Mouse (Mus musculus) lung, adult 2 months (tissue): ENCODE measurements around the gene Sh2b3. TPM values are rescaled to one million over a fixed set of nuclear protein-coding genes. Genes with fewer than 3 reads are reported as not detected.
A peak's percentile ranks its signal among the peaks of the same experiment; 100 is the strongest.

Experiments used
- DNase-seq: peaks from one replicate; pipeline ENCODE4 v3.0.0; 2022
- H3K4me1 ChIP-seq: fragments of 200-500 bp; 2 replicates; pipeline ENCODE4 v1.6.1; 2011; ENCODE audit warnings: low read length; ENCODE audit not compliant: control insufficient read depth, insufficient read depth
- H3K4me3 ChIP-seq: fragments of 200-500 bp; replicated peaks from 2 replicates; pipeline ENCODE3; 2011; ENCODE audit warnings: low read depth, mild to moderate bottlenecking, control low read depth, low read length; ENCODE audit errors: extremely low read depth
- CTCF ChIP-seq: fragments of 200-500 bp; IDR thresholded peaks from 2 replicates; pipeline ENCODE4 v1.5.1; 2011; ENCODE audit warnings: mild to moderate bottlenecking, low read length, control low read depth; ENCODE audit not compliant: insufficient read depth
- POLR2A ChIP-seq: fragments of 200-500 bp; IDR thresholded peaks from 2 replicates; pipeline ENCODE4 v1.6.1; 2011; ENCODE audit warnings: low read depth, mild to moderate bottlenecking, control low read depth, low read length, borderline replicate concordance; ENCODE audit errors: extremely low read depth
- WGBS: fragments of 180-500 bp; shearing (Covaris S2); methylation state at CpG from one replicate; pipeline ENCODE4 v1.1.7; 2018; 5-methylcytosine and 5-hydroxymethylcytosine counted together
- polyA plus RNA-seq: library from polyadenylated mRNA; depleted of rRNA; stranded (reverse); fragments of >200 nt; gene quantifications from 2 replicates; pipeline ENCODE4 v1.2.3, GENCODE M21; 2012; rRNA removed

The Sh2b3 gene
- 58.8 and 106 TPM in 2 replicates for polyA plus RNA-seq

DNA sequence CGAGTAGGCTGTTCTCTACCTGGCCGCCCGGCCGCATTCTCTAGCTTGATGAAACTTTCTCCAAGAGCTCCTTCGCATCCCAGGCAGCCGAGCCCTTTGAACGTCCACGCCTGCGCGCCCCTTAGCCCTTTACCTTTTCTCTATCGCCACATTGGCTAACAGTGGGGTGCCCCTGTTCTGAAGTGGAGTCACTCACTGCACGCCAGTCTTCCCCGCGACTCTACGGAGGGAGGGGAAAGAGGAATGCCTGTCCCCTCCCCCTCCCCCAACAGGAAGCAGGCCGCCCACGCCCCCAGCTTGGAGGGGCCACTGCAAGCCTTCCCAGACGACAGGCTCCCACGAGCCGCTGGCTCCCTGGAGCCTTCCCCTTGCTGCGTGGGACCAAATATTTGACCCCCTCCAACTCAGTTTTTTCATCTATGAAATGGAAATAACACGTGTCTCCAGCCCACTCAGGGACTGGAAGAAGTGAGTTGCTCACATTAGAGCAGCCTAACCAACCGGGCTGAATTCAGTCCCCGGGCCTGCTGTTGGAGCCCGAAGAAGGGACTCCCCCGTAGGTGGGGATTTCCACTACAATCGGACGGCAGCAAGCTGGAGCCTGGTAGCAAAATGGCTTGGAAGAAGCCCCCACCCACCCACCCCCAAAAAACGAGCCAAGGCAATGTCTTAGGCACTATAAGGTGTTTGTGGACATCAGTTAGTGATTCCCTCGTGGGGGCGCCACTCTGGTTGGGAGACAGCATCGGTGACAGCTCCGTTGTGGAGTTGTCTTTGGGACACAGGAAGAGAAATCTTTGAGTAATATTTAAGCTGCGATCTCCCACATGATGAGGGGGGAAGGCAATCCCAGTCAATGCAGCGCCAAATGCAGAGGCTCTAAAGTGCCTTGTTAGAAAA is at the start of gene Sh2b3:
TSS of gene Sh2b3 (minus strand) at position 206 of the 900 bp plus-strand sequence.
- peaks cover 29% of the 10 kb centered on the region for H3K4me1 ChIP-seq
- peak within 1 kb of the TSS; percentile 67 for H3K4me3 ChIP-seq
- DNase-seq: no peak
- WGBS: 1% methylated on average over 35 of the region's 35 CpGs
- peak; percentile 38; the same call in 1 of the 2 replicates for TF ChIP-seq POLR2A
- no peak for TF ChIP-seq CTCF

DNA sequence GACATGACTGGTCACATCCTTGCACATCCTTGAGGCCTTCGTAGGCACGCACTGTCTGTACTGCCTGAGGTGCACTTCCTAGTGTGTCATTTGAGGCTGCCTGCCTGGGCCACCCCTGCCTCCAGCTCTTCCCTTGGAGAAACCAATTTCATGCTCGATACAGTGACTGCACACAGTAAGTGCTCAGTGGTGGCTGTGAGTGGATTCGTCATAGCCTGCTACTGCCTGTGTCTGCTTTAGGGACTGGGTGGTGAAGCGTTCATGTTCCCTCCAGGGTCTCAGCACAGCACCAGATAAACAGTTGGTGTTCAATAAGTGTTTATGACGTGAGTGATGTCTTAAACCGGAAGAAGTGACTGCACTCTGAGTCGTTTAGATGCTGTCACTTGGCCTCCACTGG is 45.9 kb upstream of the Sh2b3 start:
- TF ChIP-seq CTCF (no peak), POLR2A (no peak)
- H3K4me1 ChIP-seq: no peaks in the 10 kb centered on the region
- WGBS: 76% methylated on average over 8 of the region's 8 CpGs
- H3K4me3 ChIP-seq: no peak overlapping the region
- DNase-seq: no peak

DNA sequence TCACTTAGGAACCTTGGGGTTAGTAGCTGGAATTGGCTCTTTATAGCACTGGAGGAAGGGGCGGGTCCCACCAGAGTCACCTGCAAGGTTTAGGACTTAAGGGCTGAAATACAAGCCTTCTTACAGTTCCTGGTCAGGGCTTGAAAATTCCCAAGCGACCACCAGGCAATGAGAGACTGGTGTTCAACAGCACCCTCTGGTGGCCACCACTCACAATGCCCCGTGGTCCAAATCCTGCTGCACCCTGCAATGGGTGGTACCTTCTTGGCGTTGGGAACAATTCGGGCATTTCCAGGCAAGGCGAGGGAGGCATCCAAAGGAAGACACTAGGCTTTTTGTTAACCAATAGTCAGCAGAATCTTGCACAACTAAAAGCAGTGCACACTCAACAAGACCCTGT is 41.8 kb upstream of the Sh2b3 start:
- Histone ChIP-seq H3K4me3 (no peak overlapping the region), H3K4me1 (no peaks in the 10 kb centered on the region)
- WGBS: 51% methylated on average over 6 of the region's 6 CpGs
- peak; percentile 51 for DNase-seq
- peak; percentile 85 for TF ChIP-seq CTCF
- TF ChIP-seq POLR2A: no peak

DNA sequence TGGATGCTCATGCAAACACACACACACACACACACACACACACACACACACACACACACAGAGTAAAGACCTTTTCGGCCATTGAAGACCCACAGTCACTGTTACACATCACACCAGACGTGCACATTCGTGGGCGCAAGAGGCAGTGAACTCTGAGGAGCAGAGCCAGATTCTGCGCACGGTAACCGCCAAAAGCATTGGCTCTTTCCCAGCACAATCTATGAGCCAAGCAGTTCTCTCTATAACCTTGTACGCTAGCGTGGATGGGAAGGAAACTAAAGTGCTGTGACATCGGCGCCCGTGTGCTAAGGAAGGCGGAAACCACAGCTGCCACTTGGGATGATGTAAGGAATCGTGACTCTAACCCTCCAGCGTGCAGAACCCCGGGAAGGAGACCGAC is 41.3 kb upstream of the Sh2b3 start:
- H3K4me3 ChIP-seq: no peak overlapping the region
- TF ChIP-seq CTCF: no peak
- no peak for TF ChIP-seq POLR2A
- H3K4me1 ChIP-seq: no peaks in the 10 kb centered on the region
- no peak for DNase-seq
- WGBS: 78% methylated on average over 17 of the region's 17 CpGs

DNA sequence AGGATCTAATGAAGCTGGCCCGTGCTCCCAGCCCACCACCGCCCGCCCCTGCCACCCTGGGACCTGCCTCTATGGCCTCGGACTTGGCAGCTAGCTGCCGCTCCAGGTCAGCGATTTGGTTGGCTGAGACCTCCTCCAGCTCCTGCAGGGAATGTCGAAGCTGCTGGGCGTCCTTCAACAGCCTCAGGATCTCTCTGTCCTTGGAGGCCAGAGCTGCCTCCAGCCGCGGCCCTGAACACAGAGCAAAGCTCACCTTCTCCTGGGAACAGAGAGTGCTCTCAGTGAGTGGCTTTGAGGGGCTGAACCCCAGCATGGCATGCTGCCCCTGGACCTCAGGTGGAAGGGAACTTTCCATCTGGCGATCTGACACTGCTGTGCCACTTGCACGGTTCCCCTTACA is 39.5 kb upstream of the Sh2b3 start:
- WGBS: 80% methylated on average over 12 of the region's 12 CpGs
- no peak for TF ChIP-seq POLR2A
- no peak for TF ChIP-seq CTCF
- Histone ChIP-seq H3K4me3 (no peak overlapping the region), H3K4me1 (no peaks in the 10 kb centered on the region)
- no peak for DNase-seq

DNA sequence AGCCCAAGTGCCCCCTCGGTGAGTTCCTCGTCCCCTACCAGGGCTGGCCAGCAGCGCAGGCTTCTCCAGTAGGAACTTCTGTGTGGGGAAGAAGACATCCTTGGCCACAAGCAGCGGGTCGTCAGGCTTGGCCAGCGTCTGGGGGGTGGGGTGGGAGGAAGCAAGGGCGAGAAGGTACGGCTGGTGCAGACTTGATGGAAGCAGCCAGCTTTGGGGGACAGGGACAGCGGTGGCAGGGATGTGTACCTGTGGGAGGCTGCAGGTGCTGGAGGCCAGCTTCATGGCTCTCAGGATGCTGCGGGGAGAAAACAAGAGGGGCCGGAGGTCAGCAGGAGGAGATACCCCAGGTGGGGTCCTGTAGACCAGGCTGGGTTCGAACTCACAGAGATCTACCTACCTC is 37.6 kb upstream of the Sh2b3 start:
- H3K4me1 ChIP-seq: no peaks in the 10 kb centered on the region
- no peak overlapping the region for H3K4me3 ChIP-seq
- DNase-seq: no peak
- TF ChIP-seq CTCF (no peak), POLR2A (no peak)
- 91% methylated on average over 12 of the region's 12 CpGs for WGBS

DNA sequence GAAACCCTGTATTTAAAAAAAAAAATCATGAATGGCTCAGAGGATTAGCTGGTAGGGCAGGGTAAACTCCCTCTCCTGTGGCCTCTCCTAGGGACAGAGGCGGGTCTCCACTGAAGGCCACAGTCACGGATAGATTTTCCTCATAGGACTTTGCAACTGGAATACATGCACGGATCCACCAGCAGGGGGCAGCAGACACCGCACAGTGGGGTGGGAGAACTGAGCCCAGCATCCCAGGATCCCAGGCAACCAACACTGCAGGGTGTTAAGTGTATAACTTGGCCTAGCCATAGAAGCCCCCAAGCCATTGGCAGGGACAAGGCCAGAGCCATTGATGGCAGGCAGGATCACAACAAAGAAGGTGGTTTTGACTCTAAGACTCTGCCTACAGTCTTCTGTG is 34.7 kb upstream of the Sh2b3 start:
- no peak for TF ChIP-seq POLR2A
- peak; percentile 94 for TF ChIP-seq CTCF
- Histone ChIP-seq H3K4me1 (no peaks in the 10 kb centered on the region), H3K4me3 (no peak overlapping the region)
- WGBS: 18% methylated on average over 4 of the region's 4 CpGs
- DNase-seq: peak; percentile 82

DNA sequence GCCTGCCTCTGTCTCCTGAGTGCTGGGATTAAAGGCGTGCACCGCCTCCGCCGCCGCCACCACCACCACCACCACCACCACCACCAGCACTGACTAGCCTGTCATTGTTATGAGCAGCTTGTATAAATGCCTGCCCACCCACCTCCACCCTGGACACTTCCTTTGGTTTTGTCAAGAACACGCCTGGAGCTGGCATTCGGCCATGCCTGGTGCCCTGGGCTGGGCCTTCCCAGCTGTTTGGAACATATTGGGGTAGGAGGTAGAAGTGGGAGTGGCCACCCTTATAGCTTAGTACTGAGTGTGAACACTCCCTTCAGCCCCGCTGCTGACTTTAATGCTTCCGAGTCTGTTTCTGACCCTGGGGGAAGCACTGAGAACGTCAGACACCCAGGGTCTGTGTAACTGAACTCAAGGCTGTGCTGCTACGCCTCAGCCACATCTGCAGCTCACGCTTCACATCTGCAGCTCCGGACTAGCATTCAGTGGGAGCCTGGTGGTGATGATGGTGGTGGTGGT is 34.1 kb upstream of the Sh2b3 start:
- DNase-seq: no peak
- 55% methylated on average over 13 of the region's 13 CpGs for WGBS
- TF ChIP-seq POLR2A: no peak
- TF ChIP-seq CTCF: no peak

DNA sequence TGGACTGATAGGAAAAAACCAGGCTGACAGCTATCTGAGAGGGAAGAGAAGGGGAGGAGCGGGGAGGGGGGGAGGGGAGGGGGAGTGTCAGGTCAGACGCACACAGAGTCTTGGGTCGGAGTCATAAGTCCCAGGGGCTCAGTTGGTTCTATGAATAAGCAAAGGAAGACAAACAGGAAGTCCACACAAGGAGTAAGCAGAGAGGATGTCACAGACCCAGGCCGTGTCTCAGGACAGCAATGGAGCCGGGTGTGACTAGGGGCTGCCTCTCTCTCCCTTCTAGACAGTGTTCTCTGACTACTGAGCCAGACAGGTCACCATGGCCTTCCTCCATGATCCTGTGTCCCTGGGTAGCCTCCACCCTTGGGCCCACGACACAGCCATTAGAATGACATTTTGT is 33.4 kb upstream of the Sh2b3 start:
- TF ChIP-seq CTCF (no peak), POLR2A (no peak)
- 49% methylated on average over 6 of the region's 6 CpGs for WGBS
- no peaks in the 10 kb centered on the region for H3K4me1 ChIP-seq
- no peak overlapping the region for H3K4me3 ChIP-seq
- no peak for DNase-seq

More for the DNA sequence above, 34.1 kb upstream of the Sh2b3 start:
- Histone ChIP-seq H3K4me1 (no peaks in the 10 kb centered on the region), H3K4me3 (no peak overlapping the region)

DNA sequence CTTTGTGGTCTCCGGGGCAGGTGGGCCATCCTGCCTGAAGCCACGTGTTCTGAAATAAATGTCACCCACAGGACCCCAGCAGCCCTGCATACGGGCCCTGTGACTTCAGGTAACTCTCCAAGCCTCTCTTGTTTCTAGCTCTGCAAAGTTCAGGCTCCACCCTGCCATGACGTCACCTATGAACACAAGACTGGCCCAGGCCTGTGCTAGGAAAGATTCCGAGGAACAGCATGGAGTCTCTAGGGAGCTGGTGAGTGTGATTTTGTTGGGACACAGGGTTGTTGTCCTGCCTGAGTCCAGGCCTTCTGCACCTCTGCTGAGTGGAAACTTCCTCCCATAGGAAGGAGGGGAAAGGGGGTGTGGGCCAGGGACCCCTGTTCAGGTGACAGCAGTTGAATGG is 30.5 kb upstream of the Sh2b3 start:
- TF ChIP-seq CTCF: no peak
- no peak for TF ChIP-seq POLR2A
- no peak for DNase-seq
- Histone ChIP-seq H3K4me3 (no peak overlapping the region), H3K4me1 (no peaks in the 10 kb centered on the region)
- 69% methylated on average over 5 of the region's 5 CpGs for WGBS

DNA sequence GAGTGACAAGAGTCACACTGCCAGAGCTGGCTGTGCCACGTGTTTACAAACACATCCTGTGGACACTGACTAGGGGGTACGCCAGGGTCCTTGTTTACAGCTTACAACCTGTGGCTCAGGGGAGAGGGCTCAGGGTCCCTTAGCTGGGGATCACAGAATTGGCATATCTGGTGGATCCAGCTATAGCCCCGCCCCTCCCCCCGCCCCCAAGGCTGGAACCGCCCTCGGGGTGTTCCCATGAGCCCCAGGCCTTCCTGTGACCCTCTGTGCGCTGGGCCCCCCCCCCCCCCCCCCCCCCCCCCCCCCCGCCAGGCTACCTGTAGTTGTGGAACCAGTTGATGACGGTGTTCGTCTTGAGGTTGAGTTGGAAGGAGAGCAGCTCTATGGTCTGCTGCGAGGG is 26.9 kb upstream of the Sh2b3 start:
- no peak for DNase-seq
- Histone ChIP-seq H3K4me1 (no peaks in the 10 kb centered on the region), H3K4me3 (no peak overlapping the region)
- TF ChIP-seq CTCF (no peak), POLR2A (no peak)
- WGBS: 11% methylated on average over 8 of the region's 11 CpGs
